Mouse (Mus musculus): ENCODE data around the gene Zfp341. TPM values are rescaled to one million over a fixed set of nuclear protein-coding genes. Genes with fewer than 3 reads are reported as not detected.

Gene Zfp341
- total RNA-seq, 2 experiments from 2014 or later, result 0.77 to 1.7 TPM

DNA sequence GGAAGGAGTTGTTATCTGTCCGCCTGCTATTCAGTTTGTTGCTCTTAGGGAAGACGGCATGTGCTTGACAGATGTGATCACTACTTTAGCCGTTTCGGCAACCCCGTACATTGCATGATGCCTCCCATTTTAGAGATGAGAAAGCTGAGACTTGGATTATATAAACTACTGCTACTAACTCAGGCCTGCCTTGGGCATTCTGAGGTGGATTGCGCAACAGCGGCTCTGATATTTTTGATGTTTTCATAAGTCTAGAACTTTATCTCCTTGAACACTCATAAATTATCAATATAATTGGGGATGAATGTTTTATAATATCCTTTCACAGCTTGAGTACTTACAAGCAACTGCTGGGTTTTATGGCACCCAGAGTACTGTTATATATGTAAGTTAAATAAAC, 55.6 kb downstream of the Zfp341 start:
- no peak for ATAC-seq (replicated peaks; ENCODE audit: poor library complexity, severe bottlenecking)

DNA sequence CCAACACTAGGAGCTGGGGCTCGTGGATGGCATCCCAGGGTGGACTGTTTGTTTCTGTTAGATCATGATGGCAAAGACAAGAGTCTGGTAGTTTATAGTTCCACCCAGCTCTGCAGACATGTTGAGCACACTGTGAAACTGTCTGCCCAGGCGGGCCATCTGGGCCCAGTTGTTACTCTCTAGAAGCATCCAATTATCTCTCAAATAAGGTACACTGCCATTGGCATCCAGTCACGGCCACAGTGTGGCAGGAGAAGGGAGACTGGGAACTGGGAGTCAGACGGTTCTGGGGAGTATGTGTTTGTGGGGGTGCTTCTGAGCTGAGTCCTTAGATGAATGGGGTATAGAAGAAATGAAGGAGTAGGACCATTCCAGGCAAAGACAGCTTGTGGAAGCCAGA, 57.0 kb downstream of the Zfp341 start:
- no peak for ATAC-seq (replicated peaks; ENCODE audit: poor library complexity, severe bottlenecking)

DNA sequence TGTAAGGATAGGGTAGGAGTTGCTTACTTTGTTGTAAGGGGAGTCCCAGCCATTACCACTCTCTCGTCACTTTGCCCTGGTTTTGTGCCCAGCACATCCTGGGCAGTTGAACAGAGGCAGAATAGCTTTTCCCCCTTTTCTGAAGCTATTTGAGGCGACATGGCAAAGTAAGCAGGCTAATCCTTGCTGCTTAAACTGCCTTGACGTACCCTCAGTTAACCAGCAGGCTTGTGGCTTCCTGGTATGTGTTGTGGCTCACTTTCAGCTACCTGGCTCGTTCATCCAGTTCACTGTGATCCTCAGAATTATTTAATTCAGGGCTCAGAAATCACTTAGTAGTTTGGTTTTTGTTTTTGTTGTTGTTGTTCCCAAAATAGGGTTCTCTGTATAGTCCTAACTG, 57.6 kb downstream of the Zfp341 start:
- ATAC-seq (replicated peaks; ENCODE audit: poor library complexity, severe bottlenecking), result no peak

DNA sequence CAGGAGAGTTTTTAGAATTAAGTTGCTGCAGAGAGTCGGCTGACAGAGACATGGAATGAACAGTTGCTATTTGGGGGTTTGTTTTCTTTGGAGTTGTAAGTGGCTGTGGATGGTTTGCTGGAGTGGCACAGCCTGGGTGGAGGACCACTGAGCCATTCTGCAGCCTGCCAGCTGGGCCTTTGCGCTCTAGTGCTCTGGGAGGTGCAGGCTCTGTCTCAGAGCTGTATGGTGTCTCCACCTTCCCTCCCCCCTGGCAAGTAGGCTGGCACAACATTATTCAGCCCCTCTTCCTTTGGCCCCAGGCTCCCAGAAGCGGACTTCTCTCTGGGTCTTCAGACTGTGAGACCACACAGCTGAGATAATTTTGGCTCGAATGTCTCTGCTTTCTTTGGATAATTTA, 60.9 kb downstream of the Zfp341 start:
- ATAC-seq (replicated peaks; ENCODE audit: poor library complexity, severe bottlenecking), result no peak

DNA sequence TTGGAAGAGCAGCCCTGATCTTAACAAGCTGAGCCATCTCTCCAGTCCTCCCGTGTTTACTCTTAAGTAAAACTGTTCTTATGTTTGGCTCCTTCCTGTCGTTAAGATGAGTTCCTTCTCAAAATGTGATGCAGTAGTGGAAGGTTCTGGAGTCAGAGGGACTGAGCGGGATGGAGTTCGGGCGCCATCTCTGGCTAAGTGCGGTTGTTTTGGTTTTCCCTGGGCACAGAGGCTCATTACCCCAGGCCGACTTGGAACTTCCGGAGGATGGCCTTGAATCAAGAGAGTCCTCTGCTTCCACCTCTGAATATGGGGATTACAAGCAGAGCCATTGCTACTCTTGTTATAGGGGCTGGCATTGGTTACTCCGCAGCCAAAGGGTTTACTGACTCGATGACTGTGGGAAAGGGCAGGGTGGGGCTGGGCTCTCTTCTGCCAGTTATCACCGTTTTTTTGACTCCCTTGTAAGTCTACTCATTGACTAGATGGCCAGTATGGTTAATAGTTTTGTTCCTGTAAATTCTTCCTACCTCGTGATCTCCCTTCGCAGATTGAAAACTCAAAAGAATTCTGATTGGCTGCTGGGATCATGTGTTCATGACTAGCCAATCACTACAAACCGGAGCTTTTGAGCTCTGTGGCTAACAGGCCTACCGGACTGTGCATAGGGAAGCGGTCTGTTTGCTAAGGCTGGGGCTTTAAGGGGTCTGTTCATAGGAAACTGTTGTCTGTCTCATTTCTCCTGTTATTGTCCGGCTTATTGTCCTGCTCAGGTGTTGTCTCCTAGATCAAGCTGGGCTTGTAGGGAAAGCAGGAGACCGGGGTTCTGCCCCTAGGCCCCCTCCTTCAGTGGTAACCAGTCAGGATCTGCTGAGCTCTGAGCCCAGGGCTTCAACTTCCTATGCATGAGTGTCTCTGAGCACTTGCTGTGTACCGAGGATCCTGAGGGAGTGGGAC, 63.8 kb downstream of the Zfp341 start:
- ATAC-seq (replicated peaks; ENCODE audit: poor library complexity, severe bottlenecking), result peak; percentile 80

DNA sequence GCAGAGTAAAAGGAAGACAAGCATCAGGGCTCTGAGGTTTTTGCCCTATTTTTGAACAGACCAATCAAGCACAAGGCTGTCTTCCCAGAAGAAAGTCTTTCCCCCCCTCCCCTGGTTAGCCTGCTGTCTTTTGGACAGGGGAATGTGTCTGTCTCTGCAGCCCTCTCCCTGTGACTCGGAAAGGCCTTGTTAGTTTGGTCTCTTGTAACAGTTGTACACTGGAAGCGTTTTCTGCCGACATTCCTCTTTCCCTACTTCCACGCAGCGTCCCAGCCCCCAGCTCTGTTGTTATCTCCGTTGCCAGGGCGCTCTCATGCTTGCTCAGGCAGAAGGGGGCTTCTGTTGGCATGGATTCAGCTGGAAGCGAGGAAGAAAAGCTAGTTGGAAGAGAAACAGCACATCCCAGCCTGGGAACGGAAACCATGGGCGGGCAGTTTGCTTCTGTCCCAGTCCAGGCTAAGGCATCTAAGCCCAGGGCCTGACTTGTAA, 64.6 kb downstream of the Zfp341 start:
- ATAC-seq (replicated peaks; ENCODE audit: poor library complexity, severe bottlenecking), result no peak

DNA sequence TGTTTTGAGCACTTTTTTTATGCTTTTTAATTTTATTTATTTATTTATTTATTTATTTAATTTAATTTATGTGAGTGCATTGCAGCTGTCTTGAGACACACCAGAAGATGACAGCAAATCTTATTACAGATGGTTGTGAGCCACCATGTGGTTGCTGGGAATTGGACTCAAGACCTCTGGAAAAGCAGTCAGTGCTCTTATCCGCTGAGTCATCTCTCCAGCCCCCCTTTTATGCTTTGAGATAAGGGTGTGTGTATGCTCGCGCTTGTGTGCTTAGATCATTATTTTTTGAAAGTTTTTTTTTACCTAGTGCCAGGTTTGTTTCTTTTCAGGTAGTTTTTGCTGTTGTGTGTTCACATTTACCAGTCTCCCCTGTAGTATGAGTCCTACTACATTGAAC, 65.9 kb downstream of the Zfp341 start:
- no peak for ATAC-seq (replicated peaks; ENCODE audit: poor library complexity, severe bottlenecking)

DNA sequence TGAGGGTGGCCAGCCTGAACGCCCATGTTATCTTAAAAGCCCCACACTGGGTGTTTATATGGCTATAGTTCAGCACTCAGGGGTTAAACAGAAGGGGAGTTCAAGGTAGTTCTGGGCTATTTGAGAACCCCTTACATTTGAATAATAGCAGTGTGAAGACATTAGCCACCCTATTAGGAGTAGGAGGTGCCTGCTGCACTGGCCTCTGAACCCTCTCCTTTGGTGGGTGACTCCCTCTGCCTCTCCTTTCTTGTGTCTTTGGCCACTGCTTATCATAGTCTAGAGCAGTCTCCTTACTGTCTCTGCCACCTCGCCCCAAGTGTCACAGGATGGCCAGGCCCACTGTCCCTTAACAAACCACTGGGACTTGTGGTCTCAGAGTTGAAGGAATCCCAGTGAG, 67.2 kb downstream of the Zfp341 start:
- no peak for ATAC-seq (replicated peaks; ENCODE audit: poor library complexity, severe bottlenecking)

DNA sequence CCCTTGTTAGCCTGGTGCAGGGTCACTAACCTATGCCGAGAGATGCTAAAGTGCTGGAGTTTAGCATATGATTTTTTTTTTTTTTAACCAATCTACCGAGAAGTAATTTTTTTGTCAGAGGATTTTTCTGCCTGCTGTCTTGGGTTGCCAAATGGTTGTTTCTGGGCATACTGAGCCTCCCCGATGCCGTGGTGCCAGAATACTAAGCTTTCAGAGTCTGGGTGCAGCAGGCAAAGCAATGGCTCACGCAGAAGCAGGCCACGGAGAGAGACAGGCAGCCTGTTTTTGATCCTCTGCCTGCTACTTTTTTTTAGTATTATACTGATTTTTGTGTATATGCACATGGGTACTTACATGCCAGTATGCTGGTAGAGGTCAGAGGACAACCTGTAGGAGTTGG, 67.8 kb downstream of the Zfp341 start:
- ATAC-seq (replicated peaks; ENCODE audit: poor library complexity, severe bottlenecking), result no peak

DNA sequence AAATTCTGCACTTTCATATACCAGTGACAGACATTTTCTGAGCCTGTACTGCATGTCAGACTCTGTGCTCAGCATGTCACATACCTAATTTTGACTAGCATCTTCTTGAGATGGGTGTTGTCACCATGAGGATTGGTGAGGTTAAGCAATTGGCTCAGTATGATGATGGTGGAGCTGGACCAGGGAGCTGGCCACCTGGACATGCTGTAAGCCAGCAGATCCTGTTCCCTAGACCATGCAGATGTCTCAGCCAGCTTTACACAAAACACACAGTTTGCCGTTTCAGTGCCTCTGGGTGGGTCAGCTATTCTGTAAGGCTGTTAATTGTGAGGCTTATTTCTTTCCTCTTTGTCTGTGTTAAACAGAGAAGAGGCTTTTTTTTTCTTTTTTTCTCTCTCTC, 69.6 kb downstream of the Zfp341 start:
- no peak for ATAC-seq (replicated peaks; ENCODE audit: poor library complexity, severe bottlenecking)

DNA sequence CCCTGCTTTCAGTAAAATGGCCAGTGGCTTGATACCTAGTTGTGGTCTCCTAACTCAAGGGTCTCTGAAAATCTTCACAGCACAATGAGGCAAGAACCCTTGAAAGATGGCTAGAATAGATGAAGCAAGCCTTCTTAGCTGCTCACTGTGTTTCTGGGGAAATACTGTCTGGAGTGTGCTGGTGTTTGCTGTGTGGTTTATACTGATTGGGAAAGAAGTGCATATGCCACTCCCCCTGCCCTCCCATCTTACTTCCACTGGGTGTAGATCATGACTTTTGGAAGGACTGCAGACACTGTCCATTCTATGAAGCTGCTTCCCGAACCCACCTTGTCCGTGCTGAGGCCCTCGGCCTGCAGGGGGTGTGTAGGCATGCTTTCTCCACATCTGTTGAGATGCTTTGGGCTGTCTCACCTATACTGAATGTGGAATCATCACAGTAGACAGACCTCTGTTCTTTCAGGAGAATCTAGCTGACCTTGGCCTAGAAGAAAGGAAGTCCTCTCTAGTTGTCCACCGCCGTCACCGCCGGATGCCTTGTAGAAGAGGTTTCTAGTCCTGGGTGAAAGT, 71.9 kb downstream of the Zfp341 start:
- peak; percentile 86 for ATAC-seq (replicated peaks; ENCODE audit: poor library complexity, severe bottlenecking)

DNA sequence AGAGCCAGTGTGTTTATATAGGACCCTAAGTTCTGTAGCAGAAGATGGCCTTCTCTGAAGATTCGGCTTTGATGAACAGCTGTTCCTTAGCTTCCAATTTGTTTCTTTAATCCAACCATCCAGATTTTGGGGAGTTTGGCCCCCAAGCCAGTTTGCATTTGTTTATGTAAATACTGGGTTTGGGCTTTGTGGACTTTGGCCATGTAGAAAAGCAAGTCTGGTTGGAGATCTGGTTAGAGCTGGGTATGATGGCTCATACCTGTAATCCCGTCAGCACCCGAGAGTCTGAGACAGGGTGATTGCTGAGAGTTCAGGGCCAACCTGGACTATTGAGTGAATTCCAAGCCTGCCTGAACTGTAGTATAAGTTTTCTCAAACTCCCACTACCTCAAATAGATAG, 72.7 kb downstream of the Zfp341 start:
- no peak for ATAC-seq (replicated peaks; ENCODE audit: poor library complexity, severe bottlenecking)

DNA sequence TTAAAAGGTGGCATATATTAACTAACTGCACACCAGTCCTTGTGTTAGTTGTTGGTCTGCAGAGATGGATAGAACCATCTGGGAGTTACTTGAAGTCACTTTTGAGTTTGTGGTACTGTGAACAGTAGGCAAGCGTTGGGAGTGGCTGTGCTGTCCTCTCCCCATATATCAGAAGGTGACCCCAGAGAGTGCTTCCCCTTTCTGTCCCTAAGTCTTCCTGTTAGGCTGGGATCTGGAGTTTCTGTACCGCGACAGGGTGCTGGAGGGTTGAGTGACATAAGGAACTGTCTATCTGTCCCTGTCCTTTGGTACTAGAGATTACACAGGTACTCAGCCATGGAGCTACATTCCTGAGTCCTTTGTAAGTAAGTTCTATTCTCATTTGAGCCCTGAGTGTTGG, 73.7 kb downstream of the Zfp341 start:
- peak; percentile 80 for ATAC-seq (replicated peaks; ENCODE audit: poor library complexity, severe bottlenecking)

DNA sequence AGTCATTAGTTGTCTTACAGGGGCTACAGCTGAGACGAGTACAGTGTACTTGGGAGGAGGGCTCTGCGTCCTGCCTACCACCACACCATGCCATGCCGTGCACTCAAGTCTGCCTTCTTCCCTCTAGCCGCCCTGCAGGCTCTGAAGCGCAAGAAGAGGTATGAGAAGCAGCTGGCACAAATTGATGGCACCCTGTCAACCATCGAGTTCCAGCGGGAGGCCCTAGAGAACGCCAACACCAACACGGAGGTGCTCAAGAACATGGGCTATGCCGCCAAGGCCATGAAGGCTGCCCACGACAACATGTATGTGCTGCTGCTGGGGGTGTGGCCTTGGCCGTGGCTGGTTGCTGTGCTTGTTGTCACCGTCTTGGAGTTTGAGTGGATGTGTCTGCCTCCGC, 76.3 kb downstream of the Zfp341 start:
- ATAC-seq (replicated peaks; ENCODE audit: poor library complexity, severe bottlenecking), result no peak

DNA sequence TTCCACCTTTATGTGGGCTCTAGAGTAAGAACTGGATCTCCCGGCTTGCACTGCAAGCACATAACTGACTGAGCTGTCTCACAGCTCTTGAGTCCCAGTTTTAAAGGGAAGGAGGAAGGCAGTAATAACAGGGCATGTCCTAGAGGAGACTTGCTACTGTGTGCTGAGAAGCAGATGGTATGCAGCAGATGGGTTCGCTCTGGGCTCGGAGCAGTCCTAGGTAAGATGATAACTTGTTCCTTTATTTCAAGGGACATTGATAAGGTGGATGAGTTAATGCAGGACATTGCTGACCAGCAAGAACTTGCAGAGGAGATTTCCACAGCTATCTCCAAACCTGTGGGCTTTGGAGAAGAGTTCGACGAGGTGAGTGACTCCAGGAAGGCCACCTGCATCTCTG, 77.9 kb downstream of the Zfp341 start:
- ATAC-seq (replicated peaks; ENCODE audit: poor library complexity, severe bottlenecking), result no peak

DNA sequence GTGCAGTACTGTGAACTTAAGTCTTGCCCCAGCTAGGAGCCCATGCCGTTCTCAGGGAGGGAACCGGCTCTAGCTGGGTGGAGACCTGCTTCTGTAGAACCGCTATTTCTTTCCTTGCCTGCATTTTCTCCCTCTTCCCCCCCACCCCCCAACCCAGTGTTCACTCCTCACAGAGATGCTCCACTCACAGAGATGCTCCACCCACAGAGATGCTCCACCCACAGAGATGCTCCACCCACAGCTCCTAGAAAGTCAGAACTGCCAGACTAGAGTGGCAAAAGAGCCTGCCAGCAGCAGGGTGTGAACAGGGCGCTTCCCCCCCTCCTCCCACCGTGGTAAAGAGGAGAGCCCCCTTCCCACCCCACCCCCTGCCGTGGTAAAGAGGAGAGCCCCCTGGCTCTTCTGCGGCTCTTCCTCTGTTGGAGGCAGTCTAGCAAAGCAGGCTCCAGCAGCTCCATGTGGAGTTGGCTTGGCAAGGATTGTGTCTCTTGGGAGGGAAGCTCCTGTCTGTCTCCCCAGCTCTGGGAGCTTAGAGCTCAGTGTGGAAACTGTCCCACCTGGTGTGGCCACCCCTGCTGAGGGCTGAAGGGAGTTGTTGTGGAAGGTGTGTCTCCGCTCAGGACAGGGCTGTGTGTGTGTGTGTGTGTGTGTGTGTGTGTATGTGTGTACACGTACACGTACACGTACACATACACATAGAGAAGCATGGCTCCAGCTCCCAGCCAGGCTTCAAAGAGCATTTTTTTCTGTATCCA, 80.3 kb downstream of the Zfp341 start:
- no peak for ATAC-seq (replicated peaks; ENCODE audit: poor library complexity, severe bottlenecking)

DNA sequence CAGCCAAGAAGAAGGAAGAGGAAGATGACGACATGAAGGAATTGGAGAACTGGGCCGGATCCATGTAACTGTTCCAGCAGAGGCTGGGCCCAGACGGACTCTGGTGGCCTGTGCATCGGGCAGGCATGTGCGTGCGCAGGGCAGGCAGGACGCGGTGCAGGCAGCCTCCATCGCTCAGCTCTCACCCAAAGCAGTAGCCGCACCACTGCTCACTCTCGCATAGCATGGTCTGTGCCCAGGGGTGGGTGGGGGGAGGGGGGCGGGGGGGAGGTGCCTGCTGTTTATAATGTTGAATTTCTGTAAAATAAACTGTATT, 80.8 kb downstream of the Zfp341 start:
- ATAC-seq (replicated peaks; ENCODE audit: poor library complexity, severe bottlenecking), result no peak

DNA sequence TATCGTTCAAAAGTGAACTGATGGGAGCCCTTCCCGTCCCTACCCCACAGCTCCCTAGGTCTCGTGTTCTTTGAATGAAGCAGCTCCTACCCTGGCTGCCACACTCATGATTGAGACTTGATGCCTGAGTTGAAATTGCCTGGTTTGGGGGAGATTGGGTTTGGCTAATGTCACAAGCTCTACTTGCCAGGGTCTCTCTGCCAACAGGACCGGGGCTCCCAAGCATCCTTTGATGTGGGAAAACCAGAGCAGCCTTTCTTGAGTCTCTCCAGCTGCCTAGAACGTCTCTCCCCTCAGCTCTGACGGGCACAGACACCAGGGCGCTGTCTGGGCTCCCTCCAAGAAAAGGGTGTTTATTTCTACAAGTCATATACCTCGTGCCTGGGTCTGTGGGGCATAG, 82.6 kb downstream of the Zfp341 start:
- ATAC-seq (replicated peaks; ENCODE audit: poor library complexity, severe bottlenecking), result no peak
